Mouse (Mus musculus): ENCODE measurements around the gene Ddx6. TPM values are rescaled to one million over a fixed set of nuclear protein-coding genes. Genes with fewer than 3 reads are reported as not detected.
"Not testable (repeated sequence)": the region's sequence is repeated elsewhere in the genome, so short reads cannot be mapped to it uniquely, and the experiment has no call there.

Ddx6 gene
- polyA plus RNA-seq, 1 experiment from 2014 or later, result 15.4 TPM

DNA sequence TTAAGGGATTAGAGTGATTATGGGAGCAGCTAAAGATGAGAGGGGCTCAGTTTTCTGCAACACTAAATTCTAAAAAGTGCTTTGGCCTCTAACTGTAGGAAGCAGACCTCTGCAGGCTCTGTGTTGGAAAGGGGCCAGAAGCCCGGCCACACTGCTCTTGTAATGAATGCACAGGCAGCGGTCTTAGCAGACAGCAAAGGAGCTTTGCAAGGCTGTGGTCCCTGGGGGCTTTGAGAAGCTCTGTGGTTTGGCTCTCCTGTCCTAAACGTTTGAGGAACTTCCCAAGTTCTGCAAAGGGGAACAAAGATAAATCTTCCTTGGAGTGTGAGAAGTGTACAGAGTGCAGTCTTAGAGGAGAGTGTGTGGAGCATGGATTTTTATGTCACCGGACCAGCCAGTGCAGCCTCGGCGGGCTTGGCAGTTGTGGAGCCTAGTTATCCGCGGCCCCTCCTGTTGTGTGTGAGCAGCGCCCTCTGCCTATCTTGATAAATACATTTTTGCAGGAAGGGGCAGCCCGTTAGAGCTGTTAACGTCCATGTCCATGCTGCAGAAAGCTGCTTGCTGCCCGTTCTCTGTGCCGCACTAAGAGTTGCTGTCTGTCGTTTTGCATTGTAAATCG lies 33.0 kb downstream of the Ddx6 start:
- no peaks in the 10 kb centered on the region for H3K27me3 ChIP-seq (ENCODE audit: control insufficient read depth, insufficient read depth, low read length)
- H3K4me3 ChIP-seq (ENCODE audit: low read depth, low read length), result no peak overlapping the region
- no peak overlapping the region for H3K27ac ChIP-seq (replicated peaks; ENCODE audit: low read depth, low read length)
- no peaks in the 10 kb centered on the region for H3K4me1 ChIP-seq (ENCODE audit: control insufficient read depth, insufficient read depth, low read length)
- no peak overlapping the region for H3K4me2 ChIP-seq (ENCODE audit: low read depth, low read length)
- peaks cover 21% of the 10 kb centered on the region for H3K36me3 ChIP-seq (replicated peaks; ENCODE audit: control insufficient read depth, insufficient read depth, low read depth, low read length)
- no peaks in the 10 kb centered on the region for H3K9me3 ChIP-seq (replicated peaks; ENCODE audit: control insufficient read depth, low read length)
- H3K9ac ChIP-seq (replicated peaks; ENCODE audit: low read length), result no peak overlapping the region
- ATAC-seq (replicated peaks; ENCODE audit: insufficient number of reproducible peaks, low FRiP score, low TSS enrichment, low read depth), result no peak
- WGBS, result 87% methylated on average over 15 of the region's 15 CpGs
- no peak for DNase-seq (ENCODE audit: low spot score)

DNA sequence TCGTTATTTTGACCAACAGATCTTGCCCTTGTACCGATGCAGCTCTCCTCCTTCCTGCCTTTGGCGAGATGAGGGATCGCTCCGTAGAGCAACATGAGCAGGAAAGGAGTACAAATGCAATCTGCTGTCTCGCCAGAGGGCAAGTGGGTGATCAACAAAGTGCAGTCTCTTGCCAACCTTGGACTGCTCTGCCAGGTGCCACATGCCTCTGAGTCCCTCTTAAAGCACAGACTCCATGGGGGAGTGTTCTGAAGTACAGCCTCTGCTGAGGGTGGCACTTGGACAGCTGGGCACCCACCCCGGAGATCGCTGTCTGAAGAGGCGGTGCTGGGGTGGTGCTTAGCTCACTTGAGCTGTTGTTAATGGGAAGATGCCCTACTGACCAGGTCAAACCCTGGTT lies 34.0 kb downstream of the Ddx6 start:
- H3K4me2 ChIP-seq (ENCODE audit: low read depth, low read length); DNase-seq (ENCODE audit: low spot score); H3K27me3 ChIP-seq (ENCODE audit: control insufficient read depth, insufficient read depth, low read length); ATAC-seq (replicated peaks; ENCODE audit: insufficient number of reproducible peaks, low FRiP score, low TSS enrichment, low read depth); H3K4me1 ChIP-seq (ENCODE audit: control insufficient read depth, insufficient read depth, low read length); H3K9me3 ChIP-seq (replicated peaks; ENCODE audit: control insufficient read depth, low read length); H3K27ac ChIP-seq (replicated peaks; ENCODE audit: low read depth, low read length); H3K4me3 ChIP-seq (ENCODE audit: low read depth, low read length); H3K9ac ChIP-seq (replicated peaks; ENCODE audit: low read length): not testable (repeated sequence)
- WGBS, result 90% methylated on average over 9 of the region's 9 CpGs
- H3K36me3 ChIP-seq (replicated peaks; ENCODE audit: control insufficient read depth, insufficient read depth, low read depth, low read length), result peaks cover 21% of the 10 kb centered on the region

- not testable (repeated sequence) for DNase-seq (ENCODE audit: low spot score); H3K9ac ChIP-seq (replicated peaks; ENCODE audit: low read length); H3K4me1 ChIP-seq (ENCODE audit: control insufficient read depth, insufficient read depth, low read length); H3K4me3 ChIP-seq (ENCODE audit: low read depth, low read length); H3K27me3 ChIP-seq (ENCODE audit: control insufficient read depth, insufficient read depth, low read length); H3K4me2 ChIP-seq (ENCODE audit: low read depth, low read length); ATAC-seq (replicated peaks; ENCODE audit: insufficient number of reproducible peaks, low FRiP score, low TSS enrichment, low read depth); H3K27ac ChIP-seq (replicated peaks; ENCODE audit: low read depth, low read length); H3K9me3 ChIP-seq (replicated peaks; ENCODE audit: control insufficient read depth, low read length)
- H3K36me3 ChIP-seq (replicated peaks; ENCODE audit: control insufficient read depth, insufficient read depth, low read depth, low read length), result peaks cover 20% of the 10 kb centered on the region
- 88% methylated on average over 1 of the region's 1 CpGs for WGBS
These were observed 35.3 kb downstream of the Ddx6 start for GRCm38 (mm10) chr9:44640028-44640427.

- H3K4me2 ChIP-seq (ENCODE audit: low read depth, low read length), result no peak overlapping the region
- DNase-seq (ENCODE audit: low spot score), result no peak
- no peak overlapping the region for H3K4me3 ChIP-seq (ENCODE audit: low read depth, low read length)
- peaks cover 16% of the 10 kb centered on the region for H3K36me3 ChIP-seq (replicated peaks; ENCODE audit: control insufficient read depth, insufficient read depth, low read depth, low read length)
- 92% methylated on average over 3 of the region's 3 CpGs for WGBS
- no peak overlapping the region for H3K27ac ChIP-seq (replicated peaks; ENCODE audit: low read depth, low read length)
- H3K9ac ChIP-seq (replicated peaks; ENCODE audit: low read length), result no peak overlapping the region
- no peaks in the 10 kb centered on the region for H3K27me3 ChIP-seq (ENCODE audit: control insufficient read depth, insufficient read depth, low read length)
- H3K4me1 ChIP-seq (ENCODE audit: control insufficient read depth, insufficient read depth, low read length), result no peaks in the 10 kb centered on the region
- no peaks in the 10 kb centered on the region for H3K9me3 ChIP-seq (replicated peaks; ENCODE audit: control insufficient read depth, low read length)
- no peak for ATAC-seq (replicated peaks; ENCODE audit: insufficient number of reproducible peaks, low FRiP score, low TSS enrichment, low read depth)
These were observed 36.1 kb downstream of the Ddx6 start for GRCm38 (mm10) chr9:44640646-44641357.

- no peak overlapping the region for H3K4me3 ChIP-seq (ENCODE audit: low read depth, low read length)
- no peaks in the 10 kb centered on the region for H3K4me1 ChIP-seq (ENCODE audit: control insufficient read depth, insufficient read depth, low read length)
- no peaks in the 10 kb centered on the region for H3K9me3 ChIP-seq (replicated peaks; ENCODE audit: control insufficient read depth, low read length)
- H3K27me3 ChIP-seq (ENCODE audit: control insufficient read depth, insufficient read depth, low read length), result no peaks in the 10 kb centered on the region
- WGBS, result 90% methylated on average over 2 of the region's 2 CpGs
- H3K27ac ChIP-seq (replicated peaks; ENCODE audit: low read depth, low read length), result no peak overlapping the region
- no peak overlapping the region for H3K4me2 ChIP-seq (ENCODE audit: low read depth, low read length)
- peaks cover 12% of the 10 kb centered on the region for H3K36me3 ChIP-seq (replicated peaks; ENCODE audit: control insufficient read depth, insufficient read depth, low read depth, low read length)
- DNase-seq (ENCODE audit: low spot score), result no peak
- no peak overlapping the region for H3K9ac ChIP-seq (replicated peaks; ENCODE audit: low read length)
- ATAC-seq (replicated peaks; ENCODE audit: insufficient number of reproducible peaks, low FRiP score, low TSS enrichment, low read depth), result no peak
These were observed 36.9 kb downstream of the Ddx6 start for GRCm38 (mm10) chr9:44641616-44642015.

DNA sequence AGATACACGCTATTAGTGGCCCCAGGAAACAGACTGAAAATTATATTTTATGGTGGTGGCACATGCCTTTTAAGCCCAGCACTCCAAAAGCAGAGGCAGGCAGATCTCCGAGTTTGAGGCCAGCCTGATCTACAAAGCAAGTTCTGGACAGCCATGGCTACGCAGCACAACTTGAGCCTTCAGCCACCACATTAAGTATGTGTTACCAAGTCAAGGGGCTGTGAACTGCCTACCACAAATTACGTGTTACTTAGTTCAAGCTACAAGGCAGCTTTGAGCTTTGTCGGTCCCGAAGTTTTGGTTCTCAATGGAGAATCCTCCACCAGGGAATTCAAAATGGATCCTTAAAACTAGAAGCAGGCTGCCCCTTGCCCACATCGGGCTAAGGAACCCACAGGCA lies 38.4 kb downstream of the Ddx6 start:
- H3K4me2 ChIP-seq (ENCODE audit: low read depth, low read length), result no peak overlapping the region
- no peaks in the 10 kb centered on the region for H3K27me3 ChIP-seq (ENCODE audit: control insufficient read depth, insufficient read depth, low read length)
- no peaks in the 10 kb centered on the region for H3K4me1 ChIP-seq (ENCODE audit: control insufficient read depth, insufficient read depth, low read length)
- H3K9me3 ChIP-seq (replicated peaks; ENCODE audit: control insufficient read depth, low read length), result no peaks in the 10 kb centered on the region
- DNase-seq (ENCODE audit: low spot score), result no peak
- no peak for ATAC-seq (replicated peaks; ENCODE audit: insufficient number of reproducible peaks, low FRiP score, low TSS enrichment, low read depth)
- H3K4me3 ChIP-seq (ENCODE audit: low read depth, low read length), result no peak overlapping the region
- H3K27ac ChIP-seq (replicated peaks; ENCODE audit: low read depth, low read length), result no peak overlapping the region
- no peak overlapping the region for H3K9ac ChIP-seq (replicated peaks; ENCODE audit: low read length)
- 95% methylated on average over 7 of the region's 7 CpGs for WGBS
- peaks cover 2% of the 10 kb centered on the region; the same call in 1 of the 2 replicates for H3K36me3 ChIP-seq (replicated peaks; ENCODE audit: control insufficient read depth, insufficient read depth, low read depth, low read length)

DNA sequence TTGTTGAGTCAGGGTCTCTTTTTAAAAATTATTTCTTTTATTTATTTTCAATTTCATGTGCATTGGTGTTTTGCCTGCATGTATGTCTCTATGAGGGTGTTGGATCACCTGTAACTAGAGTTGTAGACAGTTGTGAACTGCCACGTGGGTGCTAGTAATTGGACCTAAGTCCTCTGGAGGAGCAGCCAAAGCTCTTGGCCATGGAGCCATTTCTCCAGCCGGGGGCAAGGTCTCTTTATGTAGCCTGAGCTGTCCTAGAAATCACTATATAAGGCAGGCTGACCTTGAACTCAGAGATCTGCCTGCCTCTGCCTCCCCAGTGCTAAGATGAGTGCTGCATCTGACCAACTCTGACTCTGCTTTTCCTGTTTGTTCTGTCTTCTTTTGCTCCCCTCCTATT lies 39.5 kb downstream of the Ddx6 start:
- H3K9ac ChIP-seq (replicated peaks; ENCODE audit: low read length), result no peak overlapping the region
- no peaks in the 10 kb centered on the region for H3K4me1 ChIP-seq (ENCODE audit: control insufficient read depth, insufficient read depth, low read length)
- no peak overlapping the region for H3K27ac ChIP-seq (replicated peaks; ENCODE audit: low read depth, low read length)
- ATAC-seq (replicated peaks; ENCODE audit: insufficient number of reproducible peaks, low FRiP score, low TSS enrichment, low read depth) (no peak), DNase-seq (ENCODE audit: low spot score) (no peak)
- H3K4me3 ChIP-seq (ENCODE audit: low read depth, low read length), result no peak overlapping the region
- no peak overlapping the region for H3K4me2 ChIP-seq (ENCODE audit: low read depth, low read length)
- H3K36me3 ChIP-seq (replicated peaks; ENCODE audit: control insufficient read depth, insufficient read depth, low read depth, low read length), result no peaks in the 10 kb centered on the region
- 91% methylated on average over 2 of the region's 2 CpGs for WGBS
- H3K27me3 ChIP-seq (ENCODE audit: control insufficient read depth, insufficient read depth, low read length), result no peaks in the 10 kb centered on the region
- no peaks in the 10 kb centered on the region for H3K9me3 ChIP-seq (replicated peaks; ENCODE audit: control insufficient read depth, low read length)

- Histone ChIP-seq H3K4me3 (ENCODE audit: low read depth, low read length) (no peak overlapping the region), H3K27ac (replicated peaks; ENCODE audit: low read depth, low read length) (no peak overlapping the region), H3K9me3 (replicated peaks; ENCODE audit: control insufficient read depth, low read length) (no peaks in the 10 kb centered on the region), H3K36me3 (replicated peaks; ENCODE audit: control insufficient read depth, insufficient read depth, low read depth, low read length) (no peaks in the 10 kb centered on the region), H3K4me1 (ENCODE audit: control insufficient read depth, insufficient read depth, low read length) (no peaks in the 10 kb centered on the region), H3K27me3 (ENCODE audit: control insufficient read depth, insufficient read depth, low read length) (no peaks in the 10 kb centered on the region), H3K9ac (replicated peaks; ENCODE audit: low read length) (no peak overlapping the region), H3K4me2 (ENCODE audit: low read depth, low read length) (no peak overlapping the region)
- ATAC-seq (replicated peaks; ENCODE audit: insufficient number of reproducible peaks, low FRiP score, low TSS enrichment, low read depth) (no peak), DNase-seq (ENCODE audit: low spot score) (no peak)
- 81% methylated on average over 5 of the region's 5 CpGs for WGBS
These were observed 40.8 kb downstream of the Ddx6 start for GRCm38 (mm10) chr9:44645481-44645880.
